Mouse (Mus musculus) embryonic facial prominence, embryonic 13.5 days (tissue): Measurements from ENCODE around the gene Mdm2. TPM values are rescaled to one million over a fixed set of nuclear protein-coding genes. Genes with fewer than 3 reads are reported as not detected.

Experiments
- ATAC-seq: fragments of 200-750 bp; cut with Nextera tagmentation; 2 replicates; pipeline ENCODE4 v1.8.0; 2017; ENCODE audit warnings: low read depth; ENCODE audit not compliant: insufficient number of reproducible peaks, insufficient read depth, low FRiP score, low TSS enrichment
- H3K27ac ChIP-seq: fragments of 300-500 bp; sonication (generic); 2 replicates; pipeline ENCODE4 v1.5.1; 2015; ENCODE audit warnings: moderate library complexity, mild to moderate bottlenecking, inconsistent platforms
- H3K27me3 ChIP-seq: fragments of 300-500 bp; sonication (generic); 2 replicates; pipeline ENCODE4 v1.6.1; 2015; ENCODE audit warnings: mild to moderate bottlenecking, inconsistent platforms
- H3K36me3 ChIP-seq: fragments of 300-500 bp; sonication (generic); 2 replicates; pipeline ENCODE4 v1.6.1; 2015; ENCODE audit warnings: mild to moderate bottlenecking, inconsistent platforms
- H3K4me1 ChIP-seq: fragments of 300-500 bp; sonication (generic); 2 replicates; pipeline ENCODE4 v1.6.1; 2015; ENCODE audit warnings: inconsistent platforms
- H3K4me2 ChIP-seq: fragments of 300-500 bp; sonication (generic); 2 replicates; pipeline ENCODE4 v1.6.1; 2015; ENCODE audit warnings: moderate library complexity, mild to moderate bottlenecking, inconsistent platforms
- H3K4me3 ChIP-seq: fragments of 300-500 bp; sonication (generic); 2 replicates; pipeline ENCODE4 v1.5.1; 2015; ENCODE audit warnings: mild to moderate bottlenecking, inconsistent platforms
- H3K9ac ChIP-seq: fragments of 300-500 bp; sonication (generic); 2 replicates; pipeline ENCODE4 v1.6.1; 2015; ENCODE audit warnings: mild to moderate bottlenecking, inconsistent platforms
- H3K9me3 ChIP-seq: fragments of 300-500 bp; sonication (generic); 2 replicates; pipeline ENCODE4 v1.6.1; 2016; ENCODE audit warnings: inconsistent platforms
- WGBS: fragments of 180-500 bp; shearing (Covaris S2); methylation state at CpG from one replicate; pipeline ENCODE4 v1.1.7; 2015; ENCODE audit warnings: mixed read lengths; 5-methylcytosine and 5-hydroxymethylcytosine counted together
- polyA plus RNA-seq: library from polyadenylated mRNA; unstranded; fragments of >200 nt; fragmentation: Nextera tagmentation; extraction: Ambion mirVana; gene quantifications from 2 replicates; pipeline ENCODE4 v1.2.1, GENCODE M21; 2015

Mdm2 gene
- polyA plus RNA-seq, 1 experiment from 2014 or later: 49.3 TPM

- no peak overlapping the region for H3K9ac ChIP-seq
- ATAC-seq: no peak
- H3K27ac ChIP-seq: no peak overlapping the region
- WGBS: 59% methylated on average over 30 of the region's 30 CpGs
- 0 out of 2 replicates have a peak overlapping the region, but pooled peaks have one; percentile 3 for H3K4me2 ChIP-seq
- H3K36me3 ChIP-seq: peaks cover 4% of the 10 kb centered on the region
- no peaks in the 10 kb centered on the region for H3K27me3 ChIP-seq
- H3K9me3 ChIP-seq: no peaks in the 10 kb centered on the region
- H3K4me3 ChIP-seq: no peak overlapping the region
- H3K4me1 ChIP-seq: no peaks in the 10 kb centered on the region
These were observed 27.5 kb downstream of the Mdm2 start for GRCm38 (mm10) chr10:117682858-117683733.

GRCm38 (mm10) chr10:117681999-117682857 lies 28.3 kb downstream of the Mdm2 start:
- no peaks in the 10 kb centered on the region for H3K4me1 ChIP-seq
- no peaks in the 10 kb centered on the region for H3K36me3 ChIP-seq
- H3K27ac ChIP-seq: no peak overlapping the region
- H3K4me3 ChIP-seq: no peak overlapping the region
- H3K27me3 ChIP-seq: no peaks in the 10 kb centered on the region
- 72% methylated on average over 14 of the region's 14 CpGs for WGBS
- H3K4me2 ChIP-seq: no peak overlapping the region
- no peak for ATAC-seq
- H3K9me3 ChIP-seq: no peaks in the 10 kb centered on the region
- no peak overlapping the region for H3K9ac ChIP-seq

DNA sequence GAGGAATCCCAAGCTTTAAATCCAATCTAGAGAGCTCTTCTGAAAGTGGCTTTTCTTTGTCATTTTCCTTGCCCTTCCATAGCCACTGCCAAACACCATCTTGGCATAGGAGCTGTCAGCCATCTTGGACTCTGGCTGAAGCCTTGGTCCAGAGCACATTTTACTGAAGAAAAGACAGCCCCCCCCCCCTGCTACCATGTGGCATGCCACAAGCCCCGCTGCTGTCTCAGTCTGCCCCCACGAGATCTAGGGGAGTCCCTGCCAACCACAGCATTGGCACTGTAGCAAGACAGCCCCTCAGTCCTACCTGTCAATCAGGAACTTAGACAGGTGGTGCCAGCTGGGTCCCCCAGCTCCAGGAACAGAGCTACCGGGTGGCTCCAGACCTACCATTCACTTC lies 29.0 kb downstream of the Mdm2 start:
- H3K4me2 ChIP-seq: no peak overlapping the region
- no peak overlapping the region for H3K9ac ChIP-seq
- H3K27me3 ChIP-seq: no peaks in the 10 kb centered on the region
- H3K4me3 ChIP-seq: no peak overlapping the region
- H3K4me1 ChIP-seq: peaks cover 3% of the 10 kb centered on the region; the same call in 1 of the 2 replicates
- no peaks in the 10 kb centered on the region for H3K9me3 ChIP-seq
- ATAC-seq: no peak
- H3K36me3 ChIP-seq: no peaks in the 10 kb centered on the region
- no peak overlapping the region for H3K27ac ChIP-seq
- 90% methylated on average over 3 of the region's 3 CpGs for WGBS

GRCm38 (mm10) chr10:117680868-117681513 lies 29.6 kb downstream of the Mdm2 start:
- ATAC-seq: no peak
- Histone ChIP-seq H3K9me3 (no peaks in the 10 kb centered on the region), H3K36me3 (no peaks in the 10 kb centered on the region), H3K4me2 (no peak overlapping the region), H3K4me1 (peaks cover 8% of the 10 kb centered on the region), H3K27ac (no peak overlapping the region), H3K9ac (no peak overlapping the region), H3K27me3 (no peaks in the 10 kb centered on the region), H3K4me3 (no peak overlapping the region)
- WGBS: 82% methylated on average over 12 of the region's 12 CpGs

DNA sequence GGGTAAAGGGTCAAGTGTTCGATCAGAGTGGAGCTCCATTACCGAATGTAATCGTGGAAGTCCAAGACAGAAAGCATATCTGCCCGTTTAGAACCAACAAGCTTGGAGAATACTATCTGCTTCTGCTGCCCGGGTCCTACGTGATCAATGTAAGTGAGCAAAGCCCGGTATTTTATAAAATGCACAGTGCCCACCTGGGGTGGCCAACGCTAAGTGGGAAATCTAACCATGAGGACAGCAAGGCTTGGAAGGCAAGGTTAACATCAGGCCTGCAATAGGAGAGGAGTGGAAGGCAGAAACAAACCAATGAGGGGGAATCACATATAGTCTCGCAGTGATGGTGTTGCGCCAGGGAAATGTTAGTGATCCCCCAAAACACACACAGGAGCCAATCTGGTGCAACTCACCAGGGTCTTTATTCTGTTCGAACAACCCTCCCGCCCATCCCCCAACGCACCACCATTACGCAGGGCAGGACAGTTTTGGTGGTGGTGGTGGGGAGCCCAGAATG lies 30.5 kb downstream of the Mdm2 start:
- Histone ChIP-seq H3K27ac (no peak overlapping the region), H3K36me3 (no peaks in the 10 kb centered on the region), H3K4me2 (no peak overlapping the region), H3K9me3 (no peaks in the 10 kb centered on the region), H3K27me3 (no peaks in the 10 kb centered on the region), H3K4me3 (no peak overlapping the region), H3K9ac (no peak overlapping the region), H3K4me1 (peaks cover 15% of the 10 kb centered on the region)
- ATAC-seq: no peak
- 89% methylated on average over 14 of the region's 14 CpGs for WGBS

- no peak overlapping the region for H3K9ac ChIP-seq
These were observed 31.4 kb downstream of the Mdm2 start for GRCm38 (mm10) chr10:117679029-117679686.

GRCm38 (mm10) chr10:117678357-117678756 lies 32.2 kb downstream of the Mdm2 start:
- ATAC-seq: no peak
- WGBS: 81% methylated on average over 5 of the region's 5 CpGs
- peaks cover 15% of the 10 kb centered on the region for H3K4me1 ChIP-seq
- no peaks in the 10 kb centered on the region for H3K9me3 ChIP-seq
- H3K4me2 ChIP-seq: no peak overlapping the region
- no peaks in the 10 kb centered on the region for H3K27me3 ChIP-seq
- H3K36me3 ChIP-seq: no peaks in the 10 kb centered on the region
- no peak overlapping the region for H3K9ac ChIP-seq
- no peak overlapping the region for H3K4me3 ChIP-seq
- H3K27ac ChIP-seq: no peak overlapping the region

More at GRCm38 (mm10) chr10:117679029-117679686, 31.4 kb downstream of the Mdm2 start:
- H3K27me3 ChIP-seq: no peaks in the 10 kb centered on the region
- no peak overlapping the region for H3K27ac ChIP-seq
- H3K4me3 ChIP-seq: no peak overlapping the region
- H3K9me3 ChIP-seq: no peaks in the 10 kb centered on the region
- WGBS: 85% methylated on average over 5 of the region's 5 CpGs
- ATAC-seq: no peak
- peaks cover 15% of the 10 kb centered on the region for H3K4me1 ChIP-seq
- no peak overlapping the region for H3K4me2 ChIP-seq
- no peaks in the 10 kb centered on the region for H3K36me3 ChIP-seq

GRCm38 (mm10) chr10:117677494-117678236 lies 32.9 kb downstream of the Mdm2 start:
- H3K4me2 ChIP-seq: no peak overlapping the region
- no peak overlapping the region for H3K4me3 ChIP-seq
- peaks cover 18% of the 10 kb centered on the region for H3K4me1 ChIP-seq
- no peak overlapping the region for H3K27ac ChIP-seq
- no peak overlapping the region for H3K9ac ChIP-seq
- ATAC-seq: no peak
- no peaks in the 10 kb centered on the region for H3K36me3 ChIP-seq
- 77% methylated on average over 13 of the region's 13 CpGs for WGBS
- no peaks in the 10 kb centered on the region for H3K9me3 ChIP-seq
- H3K27me3 ChIP-seq: no peaks in the 10 kb centered on the region

DNA sequence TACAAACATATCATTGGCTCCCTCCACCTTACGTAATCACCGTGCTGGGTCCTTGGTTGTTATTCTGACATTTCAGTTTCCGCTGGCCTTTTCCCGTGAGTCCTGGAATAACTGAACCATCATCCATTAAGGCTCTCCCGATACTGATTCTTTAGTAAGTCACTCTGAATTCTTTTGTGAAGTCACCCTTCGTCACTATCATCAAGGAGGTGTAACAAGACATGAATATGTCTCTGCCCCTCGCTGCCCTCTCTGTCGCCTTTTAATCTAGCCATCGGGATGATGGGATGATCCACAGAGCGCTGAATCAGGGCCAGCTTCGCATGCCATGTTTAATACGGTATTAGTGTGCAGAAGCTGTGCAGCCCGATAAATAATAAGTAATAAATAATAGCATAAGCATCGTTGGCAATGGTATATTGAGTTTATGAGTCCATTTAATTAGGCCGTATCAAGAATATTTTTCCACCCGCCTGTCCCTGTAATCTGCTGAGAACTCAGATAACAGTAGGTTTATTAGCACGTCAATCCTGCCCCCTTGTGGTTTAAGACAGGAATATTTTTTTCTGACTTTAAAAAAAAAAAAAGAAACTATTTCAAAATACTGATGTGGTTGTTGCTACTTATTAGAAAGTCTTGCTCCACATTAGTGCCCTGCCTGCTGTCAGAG lies 33.8 kb downstream of the Mdm2 start:
- H3K4me1 ChIP-seq: peaks cover 27% of the 10 kb centered on the region
- peak overlapping the region; percentile 55 for H3K4me2 ChIP-seq
- WGBS: 34% methylated on average over 17 of the region's 17 CpGs
- no peaks in the 10 kb centered on the region for H3K36me3 ChIP-seq
- no peak overlapping the region for H3K27ac ChIP-seq
- peak overlapping the region; percentile 23 for H3K4me3 ChIP-seq
- no peak overlapping the region for H3K9ac ChIP-seq
- no peaks in the 10 kb centered on the region for H3K9me3 ChIP-seq
- no peak for ATAC-seq
- no peaks in the 10 kb centered on the region for H3K27me3 ChIP-seq

DNA sequence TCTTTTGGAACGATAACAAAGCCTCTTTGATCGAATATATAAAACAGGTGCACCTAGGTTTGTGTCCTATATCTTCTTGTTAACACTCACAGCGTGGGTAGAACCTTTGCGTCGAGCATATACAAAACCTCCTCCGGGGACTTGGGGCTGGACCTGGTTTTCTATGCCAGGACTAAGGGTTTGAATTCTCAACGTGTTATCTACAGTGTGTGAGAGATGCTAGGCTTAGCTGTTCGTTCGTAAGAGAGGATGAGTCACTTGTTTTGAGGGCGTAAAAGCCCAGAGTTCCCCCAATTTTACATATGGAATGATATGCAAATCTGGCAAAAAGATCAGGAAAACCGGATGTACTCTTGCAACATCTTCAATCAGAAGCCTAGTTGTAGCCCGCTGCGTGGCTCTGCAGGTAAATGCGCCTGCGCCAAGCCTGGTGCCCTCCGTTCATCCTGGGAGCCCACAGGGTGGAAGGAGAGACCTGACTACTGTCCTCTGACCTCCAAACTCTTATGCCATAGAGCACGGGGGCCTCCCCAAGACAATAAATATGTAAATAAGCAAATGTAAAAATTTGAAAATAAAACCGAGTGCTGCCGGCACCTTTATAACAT lies 34.4 kb downstream of the Mdm2 start:
- peak overlapping the region; percentile 55 for H3K4me2 ChIP-seq
- peak overlapping the region; percentile 23 for H3K4me3 ChIP-seq
- H3K27ac ChIP-seq: no peak overlapping the region
- no peaks in the 10 kb centered on the region for H3K9me3 ChIP-seq
- no peaks in the 10 kb centered on the region for H3K27me3 ChIP-seq
- WGBS: 36% methylated on average over 19 of the region's 19 CpGs
- H3K4me1 ChIP-seq: peaks cover 27% of the 10 kb centered on the region
- H3K36me3 ChIP-seq: no peaks in the 10 kb centered on the region
- 0 out of 2 replicates have a peak overlapping the region, but pooled peaks have one; percentile 32 for H3K9ac ChIP-seq
- no peak for ATAC-seq
